Mouse (Mus musculus): ENCODE results near the gene Tnfrsf9.

- TF ChIP-seq CTCF (IDR thresholded peaks at IDR 0.05; ENCODE audit: control insufficient read depth, insufficient read depth, low read length) (no peak), POLR2A (IDR thresholded peaks at IDR 0.05; ENCODE audit: borderline replicate concordance, control insufficient read depth, low read depth, low read length) (no peak)
These were observed 23.1 kb upstream of the Tnfrsf9 start for GRCm38 (mm10) chr4:150891308-150891707.

All from bone marrow, adult 2 months (tissue).